Mouse (Mus musculus): ENCODE measurements around the gene Fndc3a. TPM values are rescaled to one million over a fixed set of nuclear protein-coding genes. Genes with fewer than 3 reads are reported as not detected.
A peak's percentile ranks its signal among the peaks of the same experiment; 100 is the strongest.

Gene Fndc3a
- 26.5 and 30.2 TPM in 2 replicates for polyA plus RNA-seq (2014; fragmentation: Nextera tagmentation; extraction: Ambion mirVana)

GRCm38 (mm10) chr14:72709710-72710340 is at the start of gene Fndc3a:
Gene Fndc3a, minus strand, starts transcription at chr14:72710003.
- ATAC-seq (ENCODE audit: insufficient read depth) (peak; percentile 90), DNase-seq (peak; percentile 86)
- under 1% methylated on average over 64 of the region's 82 CpGs for WGBS
- peak within 1 kb of the TSS; percentile 85 for H3K4me2 ChIP-seq
- TF ChIP-seq CTCF (IDR thresholded peaks at IDR 0.05; ENCODE audit: low read depth): no peak
- H3K27ac ChIP-seq (ENCODE audit: low read depth): peak within 1 kb of the TSS; percentile 93
- H3K4me1 ChIP-seq (ENCODE audit: insufficient read depth): no peaks in the 10 kb centered on the region
- H3K36me3 ChIP-seq (ENCODE audit: insufficient read depth): no peaks in the 10 kb centered on the region
- H3K27me3 ChIP-seq (ENCODE audit: insufficient read depth, low read length): peaks cover 6% of the 10 kb centered on the region; the same call in 1 of the 2 replicates
- no peaks in the 10 kb centered on the region for H3K9me3 ChIP-seq (ENCODE audit: low read depth, low read length)
- peak within 1 kb of the TSS; percentile 91 for H3K4me3 ChIP-seq (ENCODE audit: low read depth, low read length)
- peak within 1 kb of the TSS; percentile 90 for H3K9ac ChIP-seq

- DNase-seq: no peak
- TF ChIP-seq CTCF (IDR thresholded peaks at IDR 0.05; ENCODE audit: low read depth): no peak
- Histone ChIP-seq H3K27me3 (ENCODE audit: insufficient read depth, low read length) (no peaks in the 10 kb centered on the region), H3K27ac (ENCODE audit: low read depth) (no peak overlapping the region), H3K4me1 (ENCODE audit: insufficient read depth) (no peaks in the 10 kb centered on the region), H3K9ac (no peak overlapping the region), H3K4me3 (ENCODE audit: low read depth, low read length) (no peak overlapping the region), H3K4me2 (no peak overlapping the region), H3K9me3 (ENCODE audit: low read depth, low read length) (no peaks in the 10 kb centered on the region), H3K36me3 (ENCODE audit: insufficient read depth) (no peaks in the 10 kb centered on the region)
- WGBS: 73% methylated on average over 6 of the region's 6 CpGs
- no peak for ATAC-seq (ENCODE audit: insufficient read depth)
Measured at GRCm38 (mm10) chr14:72752893-72753292, 43.1 kb upstream of the Fndc3a start.

GRCm38 (mm10) chr14:72750426-72751182 is 40.8 kb upstream of the Fndc3a start:
- ATAC-seq (ENCODE audit: insufficient read depth) (no peak), DNase-seq (no peak)
- H3K4me2 ChIP-seq: no peak overlapping the region
- no peaks in the 10 kb centered on the region for H3K9me3 ChIP-seq (ENCODE audit: low read depth, low read length)
- no peak overlapping the region for H3K4me3 ChIP-seq (ENCODE audit: low read depth, low read length)
- no peaks in the 10 kb centered on the region for H3K27me3 ChIP-seq (ENCODE audit: insufficient read depth, low read length)
- H3K36me3 ChIP-seq (ENCODE audit: insufficient read depth): no peaks in the 10 kb centered on the region
- no peak overlapping the region for H3K9ac ChIP-seq
- H3K4me1 ChIP-seq (ENCODE audit: insufficient read depth): no peaks in the 10 kb centered on the region
- TF ChIP-seq CTCF (IDR thresholded peaks at IDR 0.05; ENCODE audit: low read depth): no peak
- 70% methylated on average over 5 of the region's 5 CpGs for WGBS
- H3K27ac ChIP-seq (ENCODE audit: low read depth): no peak overlapping the region

GRCm38 (mm10) chr14:72748331-72748730 is 38.5 kb upstream of the Fndc3a start:
- no peaks in the 10 kb centered on the region for H3K36me3 ChIP-seq (ENCODE audit: insufficient read depth)
- no peaks in the 10 kb centered on the region for H3K27me3 ChIP-seq (ENCODE audit: insufficient read depth, low read length)
- no peak overlapping the region for H3K27ac ChIP-seq (ENCODE audit: low read depth)
- DNase-seq (no peak), ATAC-seq (ENCODE audit: insufficient read depth) (no peak)
- no peaks in the 10 kb centered on the region for H3K9me3 ChIP-seq (ENCODE audit: low read depth, low read length)
- no peak for TF ChIP-seq CTCF (IDR thresholded peaks at IDR 0.05; ENCODE audit: low read depth)
- H3K4me3 ChIP-seq (ENCODE audit: low read depth, low read length): no peak overlapping the region
- no peak overlapping the region for H3K9ac ChIP-seq
- H3K4me1 ChIP-seq (ENCODE audit: insufficient read depth): no peaks in the 10 kb centered on the region
- H3K4me2 ChIP-seq: no peak overlapping the region
- 84% methylated on average over 5 of the region's 5 CpGs for WGBS

GRCm38 (mm10) chr14:72741667-72742066 is 31.9 kb upstream of the Fndc3a start:
- H3K36me3 ChIP-seq (ENCODE audit: insufficient read depth): no peaks in the 10 kb centered on the region
- DNase-seq: peak; percentile 51
- H3K27ac ChIP-seq (ENCODE audit: low read depth): no peak overlapping the region
- WGBS: 26% methylated on average over 3 of the region's 3 CpGs
- no peaks in the 10 kb centered on the region for H3K27me3 ChIP-seq (ENCODE audit: insufficient read depth, low read length)
- TF ChIP-seq CTCF (IDR thresholded peaks at IDR 0.05; ENCODE audit: low read depth): no peak
- no peaks in the 10 kb centered on the region for H3K9me3 ChIP-seq (ENCODE audit: low read depth, low read length)
- 0 out of 2 replicates have a peak, but pooled peaks cover 4% of the 10 kb centered on the region for H3K4me1 ChIP-seq (ENCODE audit: insufficient read depth)
- no peak overlapping the region for H3K4me3 ChIP-seq (ENCODE audit: low read depth, low read length)
- ATAC-seq (ENCODE audit: insufficient read depth): peak; percentile 37; the same call in 1 of the 2 replicates
- H3K9ac ChIP-seq: no peak overlapping the region
- H3K4me2 ChIP-seq: no peak overlapping the region

GRCm38 (mm10) chr14:72740336-72740735 is 30.5 kb upstream of the Fndc3a start:
- WGBS: 69% methylated on average over 5 of the region's 5 CpGs
- TF ChIP-seq CTCF (IDR thresholded peaks at IDR 0.05; ENCODE audit: low read depth): no peak
- H3K36me3 ChIP-seq (ENCODE audit: insufficient read depth): no peaks in the 10 kb centered on the region
- no peak overlapping the region for H3K9ac ChIP-seq
- no peak overlapping the region for H3K27ac ChIP-seq (ENCODE audit: low read depth)
- no peak overlapping the region for H3K4me2 ChIP-seq
- H3K9me3 ChIP-seq (ENCODE audit: low read depth, low read length): no peaks in the 10 kb centered on the region
- no peaks in the 10 kb centered on the region for H3K27me3 ChIP-seq (ENCODE audit: insufficient read depth, low read length)
- H3K4me3 ChIP-seq (ENCODE audit: low read depth, low read length): no peak overlapping the region
- DNase-seq (no peak), ATAC-seq (ENCODE audit: insufficient read depth) (no peak)
- 0 out of 2 replicates have a peak, but pooled peaks cover 4% of the 10 kb centered on the region for H3K4me1 ChIP-seq (ENCODE audit: insufficient read depth)

Data from lung, embryonic 14.5 days (tissue).